Mouse (Mus musculus) spleen, adult 2 months (tissue): ENCODE measurements around the gene Gm28539.

Experiments used
- CTCF ChIP-seq: fragments of 200-500 bp; IDR thresholded peaks from 2 replicates; pipeline ENCODE4 v1.5.1; 2011; ENCODE audit warnings: mild to moderate bottlenecking, inconsistent platforms; ENCODE audit not compliant: insufficient read depth, insufficient read length, insufficient replicate concordance; ENCODE audit errors: extremely low read depth
- POLR2A ChIP-seq: fragments of 200-500 bp; IDR thresholded peaks from 2 replicates; pipeline ENCODE4 v1.6.1; 2011; ENCODE audit warnings: low read depth, low read length, inconsistent platforms

- TF ChIP-seq CTCF (no peak), POLR2A (no peak)
These were observed 2.0 kb downstream of the Gm28539 start for GRCm38 (mm10) chr16:18838346-18838745.
